ENCODE assay signal across 8 mouse cellular contexts in the genomic region with DNA sequence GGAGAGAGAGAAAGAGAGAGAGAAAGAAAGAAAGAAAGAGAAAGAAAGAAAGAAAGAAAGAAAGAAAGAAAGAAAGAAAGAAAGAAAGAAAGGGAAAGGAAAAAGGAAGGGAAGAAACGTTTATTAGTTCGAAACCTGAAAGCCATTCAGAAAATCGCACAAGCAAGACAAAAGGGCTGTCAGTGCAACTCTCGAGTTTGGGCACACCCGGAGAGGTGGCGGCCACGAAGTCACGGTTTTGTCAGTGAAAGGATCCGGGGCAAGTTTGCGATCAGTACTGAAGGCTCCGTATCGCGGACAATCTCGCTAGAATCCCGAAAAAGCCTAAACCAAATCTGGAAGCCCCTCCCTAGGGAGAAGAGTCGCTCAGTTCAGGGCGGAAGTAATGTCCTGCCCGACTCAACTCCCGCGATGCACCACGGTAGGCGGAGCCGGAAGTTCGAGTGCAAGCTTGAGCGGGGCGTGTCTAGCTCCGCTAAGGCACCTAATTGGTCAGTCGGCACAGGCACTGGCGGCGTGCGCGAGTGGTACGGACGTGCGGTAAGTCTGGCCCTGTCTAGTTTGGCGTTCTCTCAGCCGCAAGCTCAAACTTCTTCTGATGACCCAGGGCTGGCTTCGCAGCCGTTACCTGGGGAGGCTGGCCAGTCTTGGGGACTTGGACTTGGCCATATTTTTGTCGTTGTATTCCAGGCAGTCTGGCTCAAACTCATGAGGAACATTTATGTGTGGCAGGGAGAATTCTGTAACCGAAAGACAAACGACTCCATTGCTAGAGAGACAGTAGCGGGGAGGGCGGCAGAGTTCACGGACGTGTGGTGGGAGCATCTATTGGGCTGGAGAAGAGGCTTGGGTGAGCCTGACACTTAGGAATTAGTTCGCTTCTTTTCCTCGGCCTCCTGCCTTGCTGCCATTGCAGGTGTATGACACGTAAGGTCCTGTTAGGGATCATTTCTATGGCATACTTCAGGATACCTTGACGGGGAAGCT. TPM values are rescaled to one million over a fixed set of nuclear protein-coding genes. Genes with fewer than 3 reads are reported as not detected.
DNase-seq lines count a peak whose midpoint lies in the region; ATAC-seq and TF ChIP-seq lines count a peak whose summit lies in the region.

A gene (plus strand): TSS at position 465 of the 987 bp plus-strand sequence.

- H3K27ac ChIP-seq in forebrain, embryonic 10.5 days, result peak within 1 kb of the TSS; percentile 92
- peak within 1 kb of the TSS; percentile 94 for H3K27ac ChIP-seq in heart, embryonic 15.5 days
- peak within 1 kb of the TSS; percentile 89 for H3K27ac ChIP-seq in liver, embryonic 14.5 days
- peak within 1 kb of the TSS; percentile 55 for H3K27ac ChIP-seq in neural tube, embryonic 11.5 days (ENCODE audit: low read depth, low read length)
- peak within 1 kb of the TSS; percentile 91 for H3K27ac ChIP-seq in stomach, postnatal 0 days (replicated peaks)

- peaks cover 16% of the 10 kb centered on the region for H3K4me1 ChIP-seq in forebrain, embryonic 10.5 days
- H3K4me1 ChIP-seq in heart, embryonic 15.5 days (replicated peaks), result peaks cover 12% of the 10 kb centered on the region
- H3K4me1 ChIP-seq in liver, embryonic 14.5 days (replicated peaks; ENCODE audit: control insufficient read depth in 2 of 2, insufficient read depth in 2 of 2, low read length in 1 of 2), result peaks cover 8 to 11% of the 10 kb centered on the region in 2 experiments
- H3K4me1 ChIP-seq in neural tube, embryonic 11.5 days (ENCODE audit: control insufficient read depth, insufficient read depth, low read length), result 0 out of 2 replicates have a peak, but pooled peaks cover 3% of the 10 kb centered on the region
- H3K4me1 ChIP-seq in stomach, postnatal 0 days (replicated peaks; ENCODE audit: control insufficient read depth, insufficient read depth), result no peaks in the 10 kb centered on the region

- H3K9ac ChIP-seq in heart, embryonic 15.5 days, result peak within 1 kb of the TSS; percentile 81
- H3K9ac ChIP-seq in liver, embryonic 14.5 days (replicated peaks), result peak within 1 kb of the TSS; percentile 91
- H3K9ac ChIP-seq in neural tube, embryonic 11.5 days (ENCODE audit: low read length), result peak within 1 kb of the TSS; percentile 58
- H3K9ac ChIP-seq in stomach, postnatal 0 days (ENCODE audit: low read length), result peak within 1 kb of the TSS; percentile 79

- H3K9me3 ChIP-seq in forebrain, embryonic 10.5 days, result no peaks in the 10 kb centered on the region
- no peaks in the 10 kb centered on the region for H3K9me3 ChIP-seq in heart, embryonic 15.5 days (replicated peaks)
- no peaks in the 10 kb centered on the region for H3K9me3 ChIP-seq in liver, embryonic 14.5 days (ENCODE audit: control insufficient read depth, low read length)
- no peaks in the 10 kb centered on the region for H3K9me3 ChIP-seq in neural tube, embryonic 11.5 days (ENCODE audit: control insufficient read depth, low read length)
- H3K9me3 ChIP-seq in stomach, postnatal 0 days (ENCODE audit: control insufficient read depth, low read length), result no peaks in the 10 kb centered on the region

- no peak for TF ChIP-seq CTCF in liver, embryonic 14.5 days (IDR thresholded peaks at IDR 0.05; ENCODE audit: low read depth)
- peak; percentile 5; the same call in 1 of the 2 replicates for TF ChIP-seq CTCF in stomach, postnatal 0 days (IDR thresholded peaks at IDR 0.05; ENCODE audit: low read depth)

- WGBS in forebrain, embryonic 10.5 days, result under 1% methylated on average over 50 of the region's 50 CpGs
- WGBS in heart, embryonic 15.5 days, result under 1% methylated on average over 50 of the region's 50 CpGs
- under 1% methylated on average over 50 of the region's 50 CpGs for WGBS in liver, embryonic 14.5 days (ENCODE audit: insufficient replicate concordance)
- 1% methylated on average over 50 of the region's 50 CpGs for WGBS in neural tube, embryonic 11.5 days
- under 1% methylated on average over 50 of the region's 50 CpGs for WGBS in stomach, postnatal 0 days

- DNase-seq in CD8-positive naive resting alpha-beta T cell, adult 2 months (ENCODE audit: low read depth in 2 of 2, low spot score in 2 of 2), result peak; percentile 93 to 97
- peak; percentile 98 for DNase-seq in c-Kit-positive CD71-negative TER-119-negative erythroid progenitor cells, embryonic 14.5 days (ENCODE audit: low read depth)
- peak; percentile 96 for DNase-seq in forebrain, embryonic 10.5 days (ENCODE audit: extremely low spot score, low spot score)
- DNase-seq in kidney, postnatal 25 days, result peak; percentile 98 to 99
- peak; percentile 97 to 98 (median 97) for DNase-seq in liver, embryonic 14.5 days (ENCODE audit: low read depth in 3 of 3, low spot score in 3 of 3)
- peak; percentile 98 for DNase-seq in neural tube, embryonic 11.5 days (ENCODE audit: low spot score)
- DNase-seq in stomach, postnatal 0 days (ENCODE audit: low spot score), result peak; percentile 99

- peak within 1 kb of the TSS; percentile 71 for H3K4me3 ChIP-seq in forebrain, embryonic 10.5 days
- peak within 1 kb of the TSS; percentile 75 for H3K4me3 ChIP-seq in heart, embryonic 15.5 days
- peak within 1 kb of the TSS; percentile 83 to 89 for H3K4me3 ChIP-seq in liver, embryonic 14.5 days (ENCODE audit: insufficient read depth in 1 of 2, low read depth in 2 of 2, low read length in 2 of 2)
- H3K4me3 ChIP-seq in neural tube, embryonic 11.5 days (ENCODE audit: low read depth, low read length), result peak within 1 kb of the TSS; percentile 48
- H3K4me3 ChIP-seq in stomach, postnatal 0 days (ENCODE audit: low read depth, low read length), result peak within 1 kb of the TSS; percentile 57

- peak within 1 kb of the TSS; percentile 74 for H3K4me2 ChIP-seq in heart, embryonic 15.5 days
- peak within 1 kb of the TSS; percentile 85 for H3K4me2 ChIP-seq in liver, embryonic 14.5 days (ENCODE audit: low read depth)
- peak within 1 kb of the TSS; percentile 86 for H3K4me2 ChIP-seq in neural tube, embryonic 11.5 days (ENCODE audit: low read depth)
- peak within 1 kb of the TSS; percentile 75 for H3K4me2 ChIP-seq in stomach, postnatal 0 days (replicated peaks; ENCODE audit: low read depth)

- peaks cover 3% of the 10 kb centered on the region; the same call in 1 of the 2 replicates for H3K36me3 ChIP-seq in forebrain, embryonic 10.5 days (replicated peaks)
- no peaks in the 10 kb centered on the region for H3K36me3 ChIP-seq in heart, embryonic 15.5 days
- H3K36me3 ChIP-seq in liver, embryonic 14.5 days (replicated peaks; ENCODE audit: control insufficient read depth, insufficient read depth, low read depth), result no peaks in the 10 kb centered on the region
- no peaks in the 10 kb centered on the region for H3K36me3 ChIP-seq in neural tube, embryonic 11.5 days (ENCODE audit: control insufficient read depth, insufficient read depth, low read length)
- no peaks in the 10 kb centered on the region for H3K36me3 ChIP-seq in stomach, postnatal 0 days (ENCODE audit: control insufficient read depth, insufficient read depth, low read length)

- no peak for TF ChIP-seq EP300 in liver, embryonic 14.5 days (IDR thresholded peaks at IDR 0.05; ENCODE audit: low read depth)
- TF ChIP-seq EP300 in stomach, postnatal 0 days (optimal IDR thresholded peaks at IDR 0.05), result no peak

- no peaks in the 10 kb centered on the region for H3K27me3 ChIP-seq in forebrain, embryonic 10.5 days (ENCODE audit: poor library complexity, severe bottlenecking)
- H3K27me3 ChIP-seq in heart, embryonic 15.5 days, result no peaks in the 10 kb centered on the region
- H3K27me3 ChIP-seq in liver, embryonic 14.5 days (ENCODE audit: control insufficient read depth, insufficient read depth, low read length), result no peaks in the 10 kb centered on the region
- H3K27me3 ChIP-seq in neural tube, embryonic 11.5 days (ENCODE audit: control insufficient read depth, insufficient read depth, low read length), result no peaks in the 10 kb centered on the region
- H3K27me3 ChIP-seq in stomach, postnatal 0 days (ENCODE audit: control insufficient read depth, insufficient read depth, low read length), result no peaks in the 10 kb centered on the region

- peak; percentile 100 for ATAC-seq in heart, embryonic 15.5 days (replicated peaks; ENCODE audit: insufficient number of reproducible peaks, insufficient read depth, low FRiP score, low read depth)
- peak; percentile 100 for ATAC-seq in liver, embryonic 14.5 days (ENCODE audit: insufficient read depth)
- ATAC-seq in neural tube, embryonic 11.5 days (ENCODE audit: insufficient read depth, low FRiP score, low TSS enrichment), result peak; percentile 100
- peak; percentile 100 for ATAC-seq in stomach, postnatal 0 days (ENCODE audit: low FRiP score, low TSS enrichment)

RNA-seq across cellular contexts. Expression of the gene that starts here (rescaled TPM):
- polyA plus RNA-seq in forebrain, embryonic 10.5 days (2016; fragmentation: Nextera tagmentation; extraction: Ambion mirVana), result 28.9 and 29.3 TPM in 2 replicates
- 14.4 and 17.9 TPM in 2 replicates for polyA plus RNA-seq in heart, embryonic 15.5 days (2015; fragmentation: Nextera tagmentation; extraction: Ambion mirVana)
- polyA plus RNA-seq in liver, embryonic 14.5 days (2012; rRNA removed), result 3.6 and 4.6 TPM in 2 replicates
- polyA plus RNA-seq in liver, embryonic 14.5 days (2014; fragmentation: Nextera tagmentation; extraction: Ambion mirVana), result 8.7 and 8.8 TPM in 2 replicates
- 28.9 and 31.1 TPM in 2 replicates for polyA plus RNA-seq in neural tube, embryonic 11.5 days (2014; fragmentation: Nextera tagmentation; extraction: Ambion mirVana)
- polyA plus RNA-seq in stomach, postnatal 0 days (2015; fragmentation: Nextera tagmentation; extraction: Ambion mirVana), result 13.8 and 14.0 TPM in 2 replicates

Comparison
In these comparisons a context has a peak if more than half of its experiments do, and no peak if none do; other contexts are left out.
1. Peak in every context shown above with its lines: DNase-seq, ATAC-seq, H3K4me3 ChIP-seq and H3K27ac ChIP-seq.